Mouse (Mus musculus) limb, embryonic 15.5 days (tissue): ENCODE data around the gene S100a4. TPM values are rescaled to one million over a fixed set of nuclear protein-coding genes. Genes with fewer than 3 reads are reported as not detected.

Source experiments
- ATAC-seq: fragments of 200-750 bp; cut with Nextera tagmentation; 2 replicates; pipeline ENCODE4 v1.8.0; 2017; ENCODE audit warnings: low read depth, moderate TSS enrichment; ENCODE audit not compliant: insufficient number of reproducible peaks, low FRiP score, low TSS enrichment
- H3K27ac ChIP-seq: fragments of 300-500 bp; sonication (generic); 2 replicates; pipeline ENCODE4 v1.5.1; 2015; ENCODE audit warnings: moderate library complexity, mild to moderate bottlenecking, inconsistent platforms
- H3K27me3 ChIP-seq: fragments of 300-500 bp; sonication (generic); 2 replicates; pipeline ENCODE4 v1.6.1; 2015; ENCODE audit warnings: inconsistent platforms
- H3K36me3 ChIP-seq: fragments of 300-500 bp; sonication (generic); 2 replicates; pipeline ENCODE4 v1.6.1; 2015; ENCODE audit warnings: inconsistent platforms
- H3K4me1 ChIP-seq: fragments of 300-500 bp; sonication (generic); 2 replicates; pipeline ENCODE4 v1.6.1; 2015; ENCODE audit warnings: inconsistent platforms
- H3K4me2 ChIP-seq: fragments of 300-500 bp; sonication (generic); 2 replicates; pipeline ENCODE4 v1.6.1; 2015; ENCODE audit warnings: mild to moderate bottlenecking, inconsistent platforms
- H3K4me3 ChIP-seq: fragments of 300-500 bp; sonication (generic); 2 replicates; pipeline ENCODE4 v1.5.1; 2015; ENCODE audit warnings: mild to moderate bottlenecking, inconsistent platforms
- H3K9ac ChIP-seq: fragments of 300-500 bp; sonication (generic); 2 replicates; pipeline ENCODE4 v1.6.1; 2015; ENCODE audit warnings: inconsistent platforms
- H3K9me3 ChIP-seq: fragments of 300-500 bp; sonication (generic); 2 replicates; pipeline ENCODE4 v1.6.1; 2016; ENCODE audit warnings: inconsistent platforms
- WGBS: fragments of 180-500 bp; shearing (Covaris S2); methylation state at CpG from one replicate; pipeline ENCODE4 v1.1.7; 2015; 5-methylcytosine and 5-hydroxymethylcytosine counted together
- polyA plus RNA-seq: library from polyadenylated mRNA; unstranded; fragments of >200 nt; fragmentation: Nextera tagmentation; extraction: Ambion mirVana; gene quantifications from 2 replicates; pipeline ENCODE4 v1.2.1, GENCODE M21; 2015

Gene S100a4
- polyA plus RNA-seq, 1 experiment from 2014 or later: 21.0 TPM

DNA sequence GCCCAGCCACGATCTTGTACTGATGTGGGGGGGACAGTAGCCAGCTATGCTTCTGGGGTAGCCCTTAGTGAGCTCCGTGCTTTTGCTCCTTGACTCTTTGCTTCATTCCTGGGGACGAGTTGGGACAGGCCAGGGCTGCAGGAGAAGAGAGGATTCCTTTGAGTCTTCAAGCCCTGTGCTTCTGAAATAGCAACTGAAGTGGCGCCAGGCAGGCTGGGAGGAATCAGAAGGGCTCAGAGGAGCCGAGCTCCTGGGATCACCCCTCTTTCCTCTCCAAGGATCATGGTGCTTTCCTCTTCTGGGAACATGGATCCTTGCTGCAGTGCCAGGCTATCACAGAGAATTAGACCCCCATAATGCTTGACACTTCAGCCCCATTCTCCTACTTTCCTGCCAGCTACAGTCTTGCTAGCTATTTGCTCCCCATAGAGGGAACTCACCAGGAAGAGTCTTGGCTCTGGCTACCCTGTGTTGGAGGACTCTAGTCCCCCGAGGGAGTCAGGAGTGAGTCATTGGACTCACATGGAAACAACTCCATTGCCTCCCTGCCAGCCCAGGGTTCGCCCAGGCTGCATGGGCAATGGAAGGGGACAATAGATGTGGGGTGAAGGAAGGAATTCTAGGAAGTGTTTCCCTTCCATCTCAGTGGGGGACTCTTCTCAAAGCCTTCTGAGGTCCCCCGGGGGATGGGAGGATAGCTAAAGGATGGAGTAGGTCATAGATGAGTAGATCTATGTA lies 2.9 kb upstream of the S100a4 start:
- WGBS: 70% methylated on average over 8 of the region's 8 CpGs
- Histone ChIP-seq H3K9ac (no peak overlapping the region), H3K4me1 (peaks cover 45% of the 10 kb centered on the region), H3K36me3 (no peaks in the 10 kb centered on the region), H3K27me3 (no peaks in the 10 kb centered on the region), H3K4me2 (no peak overlapping the region), H3K9me3 (no peaks in the 10 kb centered on the region), H3K27ac (peak overlapping the region; percentile 39; the same call in 1 of the 2 replicates), H3K4me3 (no peak overlapping the region)
- no peak for ATAC-seq

GRCm38 (mm10) chr3:90601486-90602110 lies 2.0 kb upstream of the S100a4 start, which contains the start of gene Gm42674:
TSS of gene Gm42674 (plus strand) at chr3:90601904.
- no peak for ATAC-seq
- Histone ChIP-seq H3K4me1 (peaks cover 53% of the 10 kb centered on the region), H3K4me2 (no peak within 1 kb of the TSS)

DNA sequence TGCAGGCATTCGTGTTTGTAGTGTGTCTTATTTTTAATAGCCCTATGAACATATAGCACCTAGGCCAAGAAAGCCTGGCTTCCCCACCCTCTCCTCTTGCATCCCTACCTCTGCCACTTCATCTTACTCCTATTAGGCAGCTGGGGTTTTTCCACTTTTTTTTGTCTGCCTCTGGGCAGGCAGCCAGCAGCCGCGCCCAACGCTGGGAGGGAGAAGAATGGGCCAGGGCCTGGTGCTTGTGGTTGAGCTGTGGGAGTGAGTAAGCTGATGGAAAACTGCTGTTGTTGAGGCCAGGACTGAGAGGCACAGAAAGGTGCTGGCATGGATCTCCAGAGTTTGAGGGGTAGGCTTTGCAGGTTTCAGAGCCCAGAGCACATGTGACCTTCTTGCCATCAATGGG lies 845 bp downstream of the S100a4 start:
- 3% methylated on average over 4 of the region's 4 CpGs for WGBS
- peak; percentile 64 for ATAC-seq

More at GRCm38 (mm10) chr3:90601486-90602110, 2.0 kb upstream of the S100a4 start, which contains the start of gene Gm42674:
- 78% methylated on average over 11 of the region's 11 CpGs for WGBS
- H3K27me3 ChIP-seq: no peaks in the 10 kb centered on the region
- H3K4me3 ChIP-seq: no peak within 1 kb of the TSS
- no peaks in the 10 kb centered on the region for H3K9me3 ChIP-seq
- H3K36me3 ChIP-seq: no peaks in the 10 kb centered on the region
- H3K27ac ChIP-seq: peak within 1 kb of the TSS; percentile 39; the same call in 1 of the 2 replicates
- no peak within 1 kb of the TSS for H3K9ac ChIP-seq

DNA sequence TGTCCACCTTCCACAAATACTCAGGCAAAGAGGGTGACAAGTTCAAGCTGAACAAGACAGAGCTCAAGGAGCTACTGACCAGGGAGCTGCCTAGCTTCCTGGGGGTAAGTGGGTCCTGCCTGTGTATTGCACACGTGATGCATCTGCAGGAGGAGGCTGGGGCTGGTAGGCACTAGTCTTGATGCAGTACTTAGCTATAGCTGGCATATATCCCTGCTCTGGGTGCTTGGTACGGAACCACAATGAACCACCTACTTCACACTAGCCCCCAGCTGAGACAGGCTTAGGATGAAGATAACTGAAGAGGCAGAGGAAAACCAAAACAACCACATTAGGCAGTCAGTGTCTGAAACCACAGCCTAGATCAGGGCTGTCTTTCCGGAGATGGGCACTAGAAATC lies 1.5 kb downstream of the S100a4 start:
- Histone ChIP-seq H3K4me3 (no peak overlapping the region), H3K4me2 (no peak overlapping the region), H3K27ac (peak overlapping the region; percentile 91), H3K36me3 (no peaks in the 10 kb centered on the region), H3K9ac (no peak overlapping the region), H3K9me3 (no peaks in the 10 kb centered on the region), H3K27me3 (no peaks in the 10 kb centered on the region), H3K4me1 (peaks cover 58% of the 10 kb centered on the region)
- no peak for ATAC-seq
- 72% methylated on average over 3 of the region's 3 CpGs for WGBS

More for the DNA sequence above, 845 bp downstream of the S100a4 start:
- Histone ChIP-seq H3K27me3 (no peaks in the 10 kb centered on the region), H3K9me3 (no peaks in the 10 kb centered on the region), H3K4me3 (no peak overlapping the region), H3K9ac (no peak overlapping the region), H3K27ac (peak overlapping the region; percentile 91), H3K4me2 (no peak overlapping the region), H3K4me1 (peaks cover 60% of the 10 kb centered on the region), H3K36me3 (no peaks in the 10 kb centered on the region)

DNA sequence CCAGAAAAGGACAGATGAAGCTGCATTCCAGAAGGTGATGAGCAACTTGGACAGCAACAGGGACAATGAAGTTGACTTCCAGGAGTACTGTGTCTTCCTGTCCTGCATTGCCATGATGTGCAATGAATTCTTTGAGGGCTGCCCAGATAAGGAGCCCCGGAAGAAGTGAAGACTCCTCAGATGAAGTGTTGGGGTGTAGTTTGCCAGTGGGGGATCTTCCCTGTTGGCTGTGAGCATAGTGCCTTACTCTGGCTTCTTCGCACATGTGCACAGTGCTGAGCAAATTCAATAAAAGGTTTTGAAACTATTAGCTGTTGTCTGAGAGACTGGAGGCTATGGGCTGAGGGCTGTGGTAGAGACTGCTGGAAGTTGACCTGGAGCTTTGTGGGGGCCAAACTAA lies 2.2 kb downstream of the S100a4 start:
- Histone ChIP-seq H3K4me1 (peaks cover 51% of the 10 kb centered on the region), H3K4me3 (no peak overlapping the region), H3K36me3 (no peaks in the 10 kb centered on the region), H3K9me3 (no peaks in the 10 kb centered on the region), H3K9ac (no peak overlapping the region), H3K4me2 (no peak overlapping the region), H3K27ac (peak overlapping the region; percentile 91), H3K27me3 (no peaks in the 10 kb centered on the region)
- WGBS: 45% methylated on average over 2 of the region's 2 CpGs
- no peak for ATAC-seq

GRCm38 (mm10) chr3:90606185-90606584 lies 2.6 kb downstream of the S100a4 start:
- no peak overlapping the region for H3K9ac ChIP-seq
- no peaks in the 10 kb centered on the region for H3K9me3 ChIP-seq
- H3K4me2 ChIP-seq: no peak overlapping the region
- peak; percentile 62; the same call in 1 of the 2 replicates for ATAC-seq
- WGBS: 55% methylated on average over 6 of the region's 6 CpGs
- H3K36me3 ChIP-seq: no peaks in the 10 kb centered on the region
- no peak overlapping the region for H3K4me3 ChIP-seq
- H3K4me1 ChIP-seq: peaks cover 46% of the 10 kb centered on the region
- H3K27me3 ChIP-seq: no peaks in the 10 kb centered on the region
- H3K27ac ChIP-seq: peak overlapping the region; percentile 91

DNA sequence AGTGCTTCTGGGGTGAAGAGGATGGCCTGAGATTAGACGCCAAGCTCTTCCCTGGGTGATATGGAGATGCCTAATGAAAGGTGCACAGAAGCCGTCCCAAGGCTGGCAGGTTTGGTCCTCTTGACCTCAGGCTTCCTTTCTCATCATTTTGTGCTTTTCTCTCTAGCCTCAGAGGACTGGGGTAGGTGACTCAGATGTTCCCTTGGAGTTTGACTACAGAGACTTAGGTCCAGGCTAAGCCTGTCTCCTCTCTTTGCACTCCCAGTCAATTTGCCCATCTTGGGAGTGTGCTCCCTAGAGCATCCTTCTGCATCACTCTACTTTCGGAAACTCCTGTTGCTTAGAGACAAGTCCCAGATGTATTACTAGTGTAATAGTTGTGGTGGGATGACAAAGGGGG lies 3.8 kb downstream of the S100a4 start:
- Histone ChIP-seq H3K9ac (no peak overlapping the region), H3K9me3 (no peaks in the 10 kb centered on the region), H3K4me2 (no peak overlapping the region), H3K27me3 (no peaks in the 10 kb centered on the region), H3K4me3 (no peak overlapping the region), H3K4me1 (peaks cover 39% of the 10 kb centered on the region), H3K27ac (peak overlapping the region; percentile 57), H3K36me3 (no peaks in the 10 kb centered on the region)
- ATAC-seq: no peak
- 82% methylated on average over 3 of the region's 3 CpGs for WGBS

GRCm38 (mm10) chr3:90608223-90608622 lies 4.7 kb downstream of the S100a4 start, which contains the start of gene S100a5:
TSS of gene S100a5 (plus strand) at chr3:90608523.
- ATAC-seq: no peak
- no peak within 1 kb of the TSS for H3K9ac ChIP-seq
- H3K4me2 ChIP-seq: no peak within 1 kb of the TSS
- no peaks in the 10 kb centered on the region for H3K9me3 ChIP-seq
- no peak within 1 kb of the TSS for H3K4me3 ChIP-seq
- WGBS: 61% methylated on average over 3 of the region's 3 CpGs
- peaks cover 43% of the 10 kb centered on the region for H3K4me1 ChIP-seq
- no peaks in the 10 kb centered on the region for H3K36me3 ChIP-seq
- no peaks in the 10 kb centered on the region for H3K27me3 ChIP-seq
- peak within 1 kb of the TSS; percentile 57 for H3K27ac ChIP-seq

GRCm38 (mm10) chr3:90609102-90609501 lies 5.5 kb downstream of the S100a4 start:
- H3K4me2 ChIP-seq: no peak overlapping the region
- ATAC-seq: no peak

GRCm38 (mm10) chr3:90611494-90611893 lies 7.9 kb downstream of the S100a4 start:
- H3K36me3 ChIP-seq: no peaks in the 10 kb centered on the region
- no peak overlapping the region for H3K9ac ChIP-seq
- H3K27me3 ChIP-seq: no peaks in the 10 kb centered on the region
- ATAC-seq: no peak
- H3K27ac ChIP-seq: no peak overlapping the region
- H3K9me3 ChIP-seq: no peaks in the 10 kb centered on the region
- no peak overlapping the region for H3K4me3 ChIP-seq
- WGBS: 88% methylated on average over 3 of the region's 3 CpGs
- H3K4me1 ChIP-seq: peaks cover 39% of the 10 kb centered on the region
- no peak overlapping the region for H3K4me2 ChIP-seq

More at GRCm38 (mm10) chr3:90609102-90609501, 5.5 kb downstream of the S100a4 start:
- Histone ChIP-seq H3K4me1 (peaks cover 45% of the 10 kb centered on the region), H3K36me3 (no peaks in the 10 kb centered on the region), H3K27ac (no peak overlapping the region), H3K9ac (no peak overlapping the region), H3K4me3 (no peak overlapping the region), H3K9me3 (no peaks in the 10 kb centered on the region), H3K27me3 (no peaks in the 10 kb centered on the region)

DNA sequence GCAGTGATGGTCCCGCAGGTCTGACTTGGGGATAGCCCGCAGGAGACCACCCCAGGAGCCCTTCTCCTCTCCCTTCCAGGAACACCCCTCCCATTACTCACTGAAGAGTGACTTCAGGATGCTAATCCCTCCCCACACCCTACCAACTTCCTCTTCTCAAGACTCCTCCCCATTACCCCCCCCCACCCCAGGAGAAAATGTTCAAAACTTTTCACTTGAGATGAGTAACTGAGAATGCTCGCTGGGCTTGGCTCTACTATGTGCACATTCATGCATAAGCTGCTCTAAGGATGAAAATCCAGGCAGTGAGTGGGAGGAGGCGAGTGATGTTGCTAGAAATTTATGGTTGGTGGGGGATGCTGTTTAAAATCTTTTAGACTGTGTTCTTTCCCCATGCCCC lies 8.5 kb downstream of the S100a4 start:
- WGBS: 68% methylated on average over 4 of the region's 4 CpGs
- Histone ChIP-seq H3K9me3 (no peaks in the 10 kb centered on the region), H3K4me2 (no peak overlapping the region), H3K36me3 (no peaks in the 10 kb centered on the region), H3K27ac (no peak overlapping the region), H3K4me3 (no peak overlapping the region), H3K4me1 (peaks cover 39% of the 10 kb centered on the region), H3K27me3 (no peaks in the 10 kb centered on the region), H3K9ac (no peak overlapping the region)
- ATAC-seq: no peak

GRCm38 (mm10) chr3:90612728-90613291 lies 9.2 kb downstream of the S100a4 start, which contains the start of gene S100a6:
TSS of gene S100a6 (plus strand) at chr3:90612882.
- ATAC-seq: peak; percentile 69
- Histone ChIP-seq H3K27me3 (no peaks in the 10 kb centered on the region), H3K9ac (peak within 1 kb of the TSS; percentile 33; the same call in 1 of the 2 replicates), H3K4me2 (peak within 1 kb of the TSS; percentile 73), H3K27ac (peak within 1 kb of the TSS; percentile 38), H3K9me3 (no peaks in the 10 kb centered on the region), H3K4me3 (peak within 1 kb of the TSS; percentile 44), H3K36me3 (no peaks in the 10 kb centered on the region), H3K4me1 (peaks cover 33% of the 10 kb centered on the region)
- 1% methylated on average over 23 of the region's 23 CpGs for WGBS
